Mouse (Mus musculus) kidney, postnatal 25 days (tissue): ENCODE results near the gene Erf.
"Not testable (repeated sequence)": the region's sequence is repeated elsewhere in the genome, so short reads cannot be mapped to it uniquely, and the experiment has no call there.

ENCODE experiments used
- DNase-seq, 2 experiments: peaks; one replicate each; pipeline ENCODE4 v3.0.0; 2021; ENCODE audit warnings: mixed read lengths in 2 of 2

Gene Erf

GRCm38 (mm10) chr7:25266180-25266962, 15.8 kb upstream of the Erf start:
- no peak for DNase-seq

- DNase-seq = not testable (repeated sequence)
These were observed 15.2 kb upstream of the Erf start for GRCm38 (mm10) chr7:25265743-25266142.

- peak in 1 of 2 experiments; percentile 37 for DNase-seq
These were observed 13.7 kb upstream of the Erf start for GRCm38 (mm10) chr7:25263968-25264870.

- DNase-seq = no peak
These were observed 11.3 kb upstream of the Erf start for GRCm38 (mm10) chr7:25261896-25262295.

GRCm38 (mm10) chr7:25251822-25252221, 1.3 kb upstream of the Erf start:
- peak in 1 of 2 experiments; percentile 41 for DNase-seq

- peak; percentile 71 to 80 for DNase-seq
These were observed 670 bp upstream of the Erf start for GRCm38 (mm10) chr7:25251071-25251791.

GRCm38 (mm10) chr7:25249314-25250140, 1.0 kb downstream of the Erf start:
- DNase-seq = peak; percentile 85 to 94

DNA sequence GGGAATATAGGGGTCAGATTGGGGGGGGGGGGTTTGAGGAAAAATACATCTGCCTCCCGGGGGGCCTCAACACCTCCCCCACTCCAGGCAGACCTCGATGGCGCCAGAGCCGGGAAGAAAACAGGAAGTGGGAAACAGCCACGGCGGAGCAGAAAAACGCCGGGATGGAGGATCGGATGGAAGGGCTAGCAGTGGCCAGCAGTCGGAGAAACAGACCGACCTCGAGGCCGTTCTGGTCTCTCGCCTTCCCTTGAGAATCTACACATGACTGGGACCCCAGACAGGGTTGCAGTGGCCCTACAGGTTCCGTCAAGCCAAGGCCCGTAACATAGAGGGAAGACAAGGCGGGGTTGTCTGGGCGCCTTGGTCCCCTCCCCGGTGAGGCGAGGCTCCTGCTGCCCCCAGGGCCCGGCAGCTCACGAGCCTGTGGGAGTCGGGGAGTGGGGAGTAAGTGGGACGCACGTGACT, 1.7 kb downstream of the Erf start:
- DNase-seq = peak in 1 of 2 experiments; percentile 45

- DNase-seq = no peak
These were observed 2.4 kb downstream of the Erf start for GRCm38 (mm10) chr7:25248018-25248647.

DNA sequence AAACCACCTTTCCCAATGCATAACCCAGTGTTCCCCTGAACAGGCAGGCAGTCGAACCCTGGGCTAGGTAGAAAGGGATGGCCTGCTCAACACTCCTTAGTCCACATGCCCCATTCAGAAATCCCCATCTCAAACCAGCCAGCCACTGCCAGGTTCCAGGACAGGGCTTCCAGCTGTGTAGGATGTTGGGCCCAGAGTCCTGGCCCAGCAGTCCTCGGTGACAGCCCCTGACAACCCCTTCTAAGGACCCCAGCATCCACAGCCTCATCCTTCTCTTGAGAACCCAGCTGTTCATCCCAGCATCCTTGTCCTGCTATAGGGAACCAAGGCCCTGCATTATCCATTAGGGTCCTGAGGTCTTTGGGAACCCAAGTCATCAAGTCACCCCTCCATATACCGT, 3.1 kb downstream of the Erf start:
- no peak for DNase-seq

- no peak for DNase-seq
These were observed 3.8 kb downstream of the Erf start for GRCm38 (mm10) chr7:25246759-25247137.

GRCm38 (mm10) chr7:25246079-25246758, 4.3 kb downstream of the Erf start:
- DNase-seq = peak; percentile 69 to 78

GRCm38 (mm10) chr7:25244562-25245369, 5.8 kb downstream of the Erf start:
- no peak for DNase-seq

- DNase-seq = no peak
These were observed 7.2 kb downstream of the Erf start for GRCm38 (mm10) chr7:25243361-25243760.

GRCm38 (mm10) chr7:25241062-25241461, 9.5 kb downstream of the Erf start:
- DNase-seq = peak; percentile 62 to 80

DNA sequence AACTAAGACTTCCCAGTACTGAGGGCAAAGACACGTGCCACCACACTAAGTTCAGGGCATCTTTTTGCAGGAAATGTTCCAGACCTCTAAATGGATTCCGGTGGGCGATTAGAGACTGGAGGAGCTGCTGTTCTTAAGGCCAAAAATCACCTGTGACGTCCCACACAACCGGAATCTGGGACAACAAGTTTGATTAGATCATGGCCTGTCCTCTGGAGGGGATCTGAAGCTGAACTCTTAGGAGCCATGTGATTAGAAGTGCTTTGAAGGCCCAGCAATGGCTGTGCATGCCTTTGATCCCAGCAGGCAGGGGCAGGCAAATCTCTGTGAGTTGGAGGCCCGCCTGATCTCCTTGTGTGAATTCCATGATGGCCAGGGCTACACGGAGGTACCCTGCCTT, 9.9 kb downstream of the Erf start:
- DNase-seq = no peak

DNA sequence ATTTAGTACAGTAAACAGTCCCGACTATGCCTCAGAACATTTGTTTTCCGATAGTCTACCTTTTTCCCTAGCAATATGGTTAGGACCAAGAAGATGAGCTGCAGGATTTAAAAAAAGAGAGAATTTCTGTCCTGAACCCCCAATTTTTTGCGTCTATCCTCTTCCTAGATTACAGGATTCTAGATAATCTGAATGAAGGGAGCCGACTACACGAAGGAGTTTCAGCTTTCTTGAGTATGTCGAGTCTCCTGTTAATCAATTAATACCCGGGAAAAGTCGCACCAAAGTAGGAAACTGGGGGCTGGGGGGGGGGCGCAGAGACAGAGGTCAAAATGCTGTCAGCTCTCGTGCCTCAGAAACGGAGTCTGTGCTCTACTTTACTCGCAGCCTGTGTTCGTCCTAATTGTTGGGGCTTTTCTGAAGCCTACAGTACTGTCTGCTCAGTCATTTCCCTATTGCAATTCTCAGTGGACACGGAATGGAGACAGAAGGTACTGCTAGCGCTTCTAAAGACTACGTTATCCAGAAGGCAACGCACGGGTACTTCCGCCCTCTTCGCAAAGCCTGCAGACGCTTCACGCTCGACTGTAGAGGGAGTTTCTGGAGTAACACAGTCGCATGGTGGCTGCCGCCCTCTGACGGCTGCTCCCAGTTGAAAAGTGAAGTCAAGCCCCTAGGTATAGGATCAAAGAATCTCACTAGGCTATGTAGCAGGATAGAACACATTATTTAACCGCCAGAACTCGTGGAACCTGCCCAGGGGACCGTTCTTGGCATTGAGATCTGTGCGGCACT, 11.5 kb downstream of the Erf start:
- DNase-seq = peak; percentile 87 to 95

DNA sequence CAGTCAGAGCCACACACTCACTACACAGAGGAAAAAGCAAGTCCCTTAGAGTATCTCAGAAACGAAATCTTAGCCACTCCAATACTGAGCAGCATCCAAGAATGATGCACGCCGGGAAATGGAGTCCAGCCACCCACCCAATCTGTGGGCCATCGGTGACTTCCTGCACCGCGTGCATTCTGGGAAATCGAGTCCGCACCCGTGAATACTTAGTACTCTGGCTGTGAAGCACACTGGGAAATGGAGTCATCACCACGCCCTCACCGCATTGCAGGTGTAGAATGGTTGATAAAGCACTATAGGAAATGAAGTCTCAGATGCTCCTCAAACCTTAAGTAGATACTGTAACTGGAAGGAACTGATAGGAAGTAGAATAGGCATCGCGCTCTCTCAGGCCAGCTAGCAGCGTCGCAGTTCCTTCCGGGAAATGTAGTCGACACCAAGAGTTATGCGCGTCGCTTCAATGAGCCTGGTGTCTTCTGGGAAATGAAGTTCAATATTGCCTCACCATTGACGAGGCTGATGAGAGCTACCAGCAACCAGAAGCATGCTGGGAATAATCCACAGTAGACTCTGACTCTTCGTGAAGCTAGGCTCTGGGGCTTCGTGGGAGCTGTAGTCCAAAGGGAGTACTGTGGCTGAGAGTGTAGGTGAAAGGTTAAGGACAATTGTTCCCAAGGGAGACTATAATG, 12.4 kb downstream of the Erf start:
- DNase-seq = peak; percentile 94 to 97
